In the genomic region with DNA sequence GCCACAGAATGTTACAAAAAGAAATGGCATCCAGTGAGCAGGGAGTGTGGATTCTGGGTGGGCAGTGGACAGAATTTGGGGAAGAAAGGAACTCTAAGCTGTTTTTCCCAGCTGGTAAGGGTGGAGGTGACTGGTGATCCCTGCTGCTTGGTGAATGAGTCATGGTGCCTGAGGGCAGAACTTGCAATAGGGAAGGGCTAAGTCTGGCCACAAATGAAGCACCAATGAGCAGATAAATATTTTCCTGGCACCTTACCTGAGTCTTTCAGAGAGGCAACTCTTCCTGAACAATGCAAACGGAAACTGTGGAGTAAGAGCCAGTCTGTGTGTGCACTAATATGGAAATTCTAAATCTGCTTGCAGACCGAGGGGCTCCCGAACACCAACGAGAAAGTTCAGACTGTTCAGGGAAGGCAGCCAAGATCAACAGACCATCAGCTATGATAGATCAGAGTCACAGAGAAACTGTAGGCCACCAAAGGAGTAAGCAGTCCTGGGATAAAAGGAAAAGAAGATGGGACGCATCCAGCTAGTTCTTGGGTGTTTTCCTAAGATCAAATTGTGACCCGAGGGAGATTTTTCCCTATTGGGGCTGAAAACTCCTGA, we compare ENCODE assay signal across 16 mouse cellular contexts. TPM values are rescaled to one million over a fixed set of nuclear protein-coding genes. Genes with fewer than 3 reads are reported as not detected.
DNase-seq lines count a peak whose midpoint lies in the region; ATAC-seq and TF ChIP-seq lines count a peak whose summit lies in the region.
"Had no signal": no experiment of that assay in that cellular context is flagged by ENCODE, and none has a peak within 500 bp of the region (broad histone marks: within the 10 kb centered on the region; RNA-seq: fewer than 3 reads in every experiment).

No protein-coding gene starts in this region.

- peaks cover 10% of the 10 kb centered on the region; the same call in 1 of the 2 replicates for H3K4me1 ChIP-seq in liver, adult 2 months (ENCODE audit: control insufficient read depth, insufficient read depth, low read length)
- H3K4me1 ChIP-seq in kidney, postnatal 0 days (replicated peaks; ENCODE audit: insufficient read depth, low read length) = peaks cover 15% of the 10 kb centered on the region; the same call in 1 of the 2 replicates
- H3K4me1 ChIP-seq in small intestine, adult 2 months (ENCODE audit: control insufficient read depth, insufficient read depth, insufficient read length, low read length) = peaks cover 5% of the 10 kb centered on the region; the same call in 1 of the 2 replicates

- no peak overlapping the region for H3K4me2 ChIP-seq in kidney, postnatal 0 days (ENCODE audit: low read length)

- no peaks in the 10 kb centered on the region for H3K79me2 ChIP-seq in liver, adult 2 months (ENCODE audit: control insufficient read depth, insufficient read depth, low read length)

- H3K4me3 ChIP-seq in liver, adult 2 months (ENCODE audit: insufficient read depth, low read depth, low read length) = no peak overlapping the region
- no peak overlapping the region for H3K4me3 ChIP-seq in kidney, postnatal 0 days (replicated peaks; ENCODE audit: low read depth, low read length)
- H3K4me3 ChIP-seq in small intestine, adult 2 months (ENCODE audit: low read depth, low read length) = no peak overlapping the region
- H3K4me3 ChIP-seq: erythroblast, embryonic 14.5 days had no signal

- 28% methylated on average over 6 of the region's 6 CpGs for WGBS in liver, adult 2 months
- WGBS in kidney, postnatal 0 days = 28% methylated on average over 6 of the region's 6 CpGs
- 13% methylated on average over 6 of the region's 6 CpGs for WGBS in small intestine, adult 2 months

- no peaks in the 10 kb centered on the region for H3K27me3 ChIP-seq in liver, adult 2 months (ENCODE audit: control insufficient read depth, insufficient read depth, low read length)
- no peaks in the 10 kb centered on the region for H3K27me3 ChIP-seq in kidney, postnatal 0 days (ENCODE audit: insufficient read depth, low read length)
- H3K27me3 ChIP-seq in small intestine, adult 2 months (ENCODE audit: control insufficient read depth, insufficient read depth, low read length) = no peaks in the 10 kb centered on the region

- H3K9ac ChIP-seq in liver, adult 2 months (ENCODE audit: low read depth, low read length) = no peak overlapping the region
- H3K9ac ChIP-seq in kidney, postnatal 0 days (ENCODE audit: low read depth, low read length) = no peak overlapping the region

- DNase-seq in liver, adult 2 months (ENCODE audit: extremely low read depth, low read depth, low spot score) = peak; percentile 76
- no peak for DNase-seq in liver
- DNase-seq in adrenal gland, postnatal 25 days = peak; percentile 9
- DNase-seq in kidney, postnatal 0 days (ENCODE audit: low spot score) = peak; percentile 57
- DNase-seq in left cerebral cortex, adult 11 months (ENCODE audit: low spot score) = no peak
- no peak for DNase-seq in layer of hippocampus, adult 9-10 months (ENCODE audit: low spot score)
- DNase-seq: cerebellum, postnatal 10 days; thymus, postnatal 25 days had no signal

- TF ChIP-seq POLR2A in liver, adult 2 months (IDR thresholded peaks at IDR 0.05; ENCODE audit: extremely low read depth, insufficient read depth, low read length) = no peak
- no peak for TF ChIP-seq POLR2A in small intestine, adult 2 months (IDR thresholded peaks at IDR 0.05; ENCODE audit: low read depth, low read length)

- ATAC-seq in kidney, postnatal 0 days (replicated peaks; ENCODE audit: low FRiP score, low read depth) = 0 out of 2 replicates have a peak, but pooled peaks have one; percentile 34
- no peak for ATAC-seq in inflammation-experienced regulatory T-cells, adult 6 months
- ATAC-seq: hindbrain, embryonic 16.5 days had no signal

- peaks cover 19% of the 10 kb centered on the region for H3K36me3 ChIP-seq in liver, adult 2 months (ENCODE audit: control insufficient read depth, insufficient read depth, low read length)
- peaks cover 19% of the 10 kb centered on the region for H3K36me3 ChIP-seq in kidney, postnatal 0 days (ENCODE audit: insufficient read depth, low read length)
- peaks cover 19% of the 10 kb centered on the region for H3K36me3 ChIP-seq in small intestine, adult 2 months (ENCODE audit: control insufficient read depth, insufficient read depth, low read length)

- no peaks in the 10 kb centered on the region for H3K9me3 ChIP-seq in kidney, postnatal 0 days (replicated peaks; ENCODE audit: low read length)

- peak overlapping the region; percentile 53; the same call in 1 of the 2 replicates for H3K27ac ChIP-seq in liver, adult 2 months (replicated peaks; ENCODE audit: insufficient read depth, low read depth, low read length)
- peak overlapping the region; percentile 48; the same call in 1 of the 2 replicates for H3K27ac ChIP-seq in kidney, postnatal 0 days
- peak overlapping the region; percentile 99 for H3K27ac ChIP-seq in small intestine, adult 2 months (ENCODE audit: insufficient read depth, low read depth, low read length)

- TF ChIP-seq CTCF in liver, adult 2 months (IDR thresholded peaks at IDR 0.05; ENCODE audit: low read depth, low read length) = no peak
- TF ChIP-seq CTCF in kidney, postnatal 0 days (IDR thresholded peaks at IDR 0.05; ENCODE audit: low read depth) = no peak
- no peak for TF ChIP-seq CTCF in small intestine, adult 2 months (IDR thresholded peaks at IDR 0.05; ENCODE audit: extremely low read depth, insufficient read length, insufficient replicate concordance, low read depth, low read length)

RNA-seq across cellular contexts. Expression of a gene that starts 16.8 kb away (rescaled TPM):
- not detected in 2 replicates for total RNA-seq in liver, adult 2 months (2014; rRNA removed)
- 0.04 TPM in 1 of 2 replicates, not detected in the other for polyA plus RNA-seq in liver, adult 2 months (2012; rRNA removed)
- not detected in 2 replicates for total RNA-seq in adrenal gland, postnatal 25 days (2021)
- polyA plus RNA-seq in kidney, postnatal 0 days (2015; fragmentation: Nextera tagmentation; extraction: Ambion mirVana) = not detected in 2 replicates
- not detected in 2 replicates for polyA plus RNA-seq in small intestine, adult 2 months (2012; rRNA removed)
- not detected for polyA plus RNA-seq in inflammation-experienced regulatory T-cells, adult 6 months (2017; shearing (Covaris generic))
- total RNA-seq: adrenal gland, adult 18-20 months; heart, adult 18-20 months; left cerebral cortex, postnatal 25 days; megakaryocyte progenitor cell, adult 5-6 weeks had no signal
- polyA plus RNA-seq: erythroblast, embryonic 14.5 days; hindbrain, embryonic 16.5 days had no signal

RNA-seq across cellular contexts. Expression of a gene that starts 27.2 kb away (rescaled TPM):
- total RNA-seq in liver, adult 2 months (2014; rRNA removed) = 10.4 and 11.9 TPM in 2 replicates
- polyA plus RNA-seq in liver, adult 2 months (2012; rRNA removed) = 9.4 and 11.4 TPM in 2 replicates
- 21.9 and 22.2 TPM in 2 replicates for total RNA-seq in adrenal gland, postnatal 25 days (2021)
- polyA plus RNA-seq in kidney, postnatal 0 days (2015; fragmentation: Nextera tagmentation; extraction: Ambion mirVana) = 16.2 and 16.4 TPM in 2 replicates
- polyA plus RNA-seq in small intestine, adult 2 months (2012; rRNA removed) = 19.6 and 47.1 TPM in 2 replicates
- 1 to 10 TPM; 2.9 to 4.2 (median 4.1) TPM for polyA plus RNA-seq in inflammation-experienced regulatory T-cells, adult 6 months (2017; shearing (Covaris generic))
- polyA plus RNA-seq: erythroblast, embryonic 14.5 days had no signal

Comparison
In these comparisons a context has a peak if more than half of its experiments do, and no peak if none do; other contexts are left out.
1. DNase-seq: peak in liver, adult 2 months (single experiment), adrenal gland, postnatal 25 days (single experiment) and kidney, postnatal 0 days (single experiment); none in liver (single experiment), left cerebral cortex, adult 11 months (single experiment) and layer of hippocampus, adult 9-10 months (single experiment).
2. H3K27ac ChIP-seq: peak in every context shown above with its lines; median percentile 99 in small intestine, adult 2 months; 53 in liver, adult 2 months; 48 in kidney, postnatal 0 days.